Mouse (Mus musculus) retina, adult 2 months (tissue): ENCODE results near the gene Slu7.

Experiments
- DNase-seq: peaks from one replicate; pipeline ENCODE4 v3.0.0-alpha.2; 2012; ENCODE audit warnings: low read depth, low spot score

Slu7 gene

DNA sequence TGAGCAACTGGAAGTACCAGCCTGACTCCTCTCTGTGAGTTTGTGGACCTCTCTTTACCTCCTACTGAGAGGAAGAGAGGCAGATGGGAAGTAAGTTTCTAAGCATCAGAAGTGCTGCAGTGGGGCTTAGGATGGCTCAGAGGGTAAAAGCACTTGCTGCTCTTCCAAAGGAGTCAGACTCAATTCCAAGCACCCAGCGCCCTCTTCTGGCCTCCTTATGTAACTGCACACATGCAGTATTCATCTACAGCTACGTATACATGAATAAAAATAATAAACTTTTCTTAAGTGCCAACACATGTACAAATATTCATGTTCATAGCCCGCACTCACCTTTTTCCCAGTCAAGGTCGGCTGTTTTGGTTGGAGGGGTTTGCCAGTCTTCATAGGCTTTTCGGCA is 9.2 kb upstream of the Slu7 start:
- no peak for DNase-seq

GRCm38 (mm10) chr11:43425166-43425709 is 8.3 kb upstream of the Slu7 start:
- DNase-seq = no peak

- peak; percentile 61 for DNase-seq
Observed at GRCm38 (mm10) chr11:43425824-43426413, 7.6 kb upstream of the Slu7 start, which contains the start of gene Pttg1. TSS of gene Pttg1 (minus strand) at chr11:43426251.

- no peak for DNase-seq
Observed at GRCm38 (mm10) chr11:43426414-43426884, 7.1 kb upstream of the Slu7 start.

DNA sequence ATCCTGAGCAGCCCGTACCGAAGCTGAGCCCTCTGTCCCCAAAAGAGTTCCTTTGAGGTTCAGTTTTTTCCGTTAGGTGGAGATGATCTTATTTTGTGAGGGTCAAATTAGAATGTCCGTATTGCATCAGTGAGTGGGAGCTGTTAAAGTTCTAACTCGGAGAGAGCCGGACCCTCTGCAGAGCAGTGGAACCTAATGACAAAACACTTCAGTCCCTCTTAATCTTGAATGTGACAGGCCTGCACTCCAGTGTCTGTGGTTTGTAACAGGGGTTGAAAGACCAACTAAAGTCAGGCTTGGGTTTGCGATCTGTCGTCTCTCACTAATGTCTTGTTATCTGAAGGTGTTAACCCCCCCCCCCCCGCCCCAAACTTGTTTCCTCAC is 472 bp downstream of the Slu7 start:
- DNase-seq = no peak

- no peak for DNase-seq
Observed at GRCm38 (mm10) chr11:43441121-43441520, 7.6 kb downstream of the Slu7 start.

DNA sequence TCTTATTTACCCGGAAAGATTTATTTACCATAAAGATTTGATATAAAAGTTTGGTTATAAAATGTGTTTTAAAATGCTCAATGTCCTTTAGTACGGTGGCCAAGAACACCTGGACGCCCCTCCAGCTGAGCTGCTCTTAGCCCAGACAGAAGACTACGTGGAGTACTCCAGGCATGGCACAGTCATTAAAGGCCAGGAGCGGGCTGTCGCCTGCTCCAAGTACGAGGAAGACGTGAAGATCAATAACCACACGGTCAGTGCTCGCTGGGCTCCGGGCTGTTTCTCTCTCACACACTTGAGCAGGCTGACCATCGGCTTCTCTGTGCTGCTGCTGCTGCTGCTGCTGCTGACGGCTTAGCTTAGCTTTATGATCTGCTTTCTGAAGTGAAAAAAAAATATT is 9.6 kb downstream of the Slu7 start:
- no peak for DNase-seq

DNA sequence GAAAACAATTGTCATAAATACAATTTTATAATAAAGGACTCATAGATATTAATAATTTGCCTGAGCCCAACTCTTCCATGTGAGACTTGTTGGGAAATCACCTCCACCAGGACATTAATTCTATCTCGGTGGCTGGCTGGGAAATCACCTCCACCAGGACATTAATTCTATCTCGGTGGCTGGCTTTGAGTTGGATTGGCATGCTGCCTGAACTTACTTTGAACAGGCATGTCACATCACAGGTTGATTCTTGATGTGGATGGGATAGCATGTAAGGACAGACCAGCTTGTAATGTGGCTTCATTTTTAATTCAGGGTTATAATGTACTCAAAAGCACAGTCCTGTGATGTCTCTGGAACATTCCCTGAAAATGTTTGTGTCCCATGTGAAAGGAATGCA is 16.4 kb downstream of the Slu7 start:
- no peak for DNase-seq

DNA sequence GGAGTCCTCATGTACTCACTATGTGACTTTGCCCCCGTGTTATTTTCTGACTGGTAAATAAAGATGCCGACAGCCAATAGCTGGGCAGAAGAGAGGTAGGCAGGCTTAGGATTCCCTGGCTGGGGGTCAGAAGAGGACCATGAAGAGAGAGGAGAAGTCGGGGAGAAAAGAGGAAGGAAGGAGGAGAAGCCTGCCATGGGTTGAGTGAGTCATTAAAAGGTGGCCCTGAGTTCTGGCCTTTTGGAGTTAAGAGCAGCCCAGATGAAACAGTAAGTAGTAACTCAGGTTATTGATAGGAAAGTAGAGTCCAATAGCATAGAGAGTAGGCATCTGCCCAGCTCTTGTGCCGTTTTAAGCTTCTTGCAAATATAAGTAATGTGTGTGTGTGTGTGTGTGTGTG is 17.8 kb downstream of the Slu7 start:
- DNase-seq = no peak

- DNase-seq = no peak
Observed at GRCm38 (mm10) chr11:43452266-43452665, 18.7 kb downstream of the Slu7 start.

GRCm38 (mm10) chr11:43463204-43463603 is 29.7 kb downstream of the Slu7 start:
- no peak for DNase-seq

GRCm38 (mm10) chr11:43470118-43470517 is 36.6 kb downstream of the Slu7 start:
- DNase-seq = no peak

- no peak for DNase-seq
Observed at GRCm38 (mm10) chr11:43470881-43471820, 37.6 kb downstream of the Slu7 start.

DNA sequence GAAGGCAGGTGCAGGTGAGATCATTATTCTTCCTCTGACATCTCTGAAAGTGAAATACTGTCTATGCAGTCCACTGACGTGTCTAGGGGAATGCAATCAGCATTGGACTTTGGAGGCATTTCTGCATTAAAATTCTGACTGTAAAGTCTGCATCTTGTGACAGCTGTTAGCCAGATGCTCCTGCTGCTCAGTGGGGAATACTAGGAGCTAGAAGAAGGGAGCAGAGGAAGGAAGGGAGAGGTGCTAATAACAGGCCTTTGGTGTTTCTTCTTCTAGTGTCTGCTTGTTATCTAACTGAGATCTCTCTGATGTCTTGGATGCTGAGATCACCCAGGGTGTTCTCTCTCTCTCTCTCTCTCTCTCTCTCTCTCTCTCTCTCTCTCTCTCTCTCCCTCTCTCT is 39.6 kb downstream of the Slu7 start:
- no peak for DNase-seq

DNA sequence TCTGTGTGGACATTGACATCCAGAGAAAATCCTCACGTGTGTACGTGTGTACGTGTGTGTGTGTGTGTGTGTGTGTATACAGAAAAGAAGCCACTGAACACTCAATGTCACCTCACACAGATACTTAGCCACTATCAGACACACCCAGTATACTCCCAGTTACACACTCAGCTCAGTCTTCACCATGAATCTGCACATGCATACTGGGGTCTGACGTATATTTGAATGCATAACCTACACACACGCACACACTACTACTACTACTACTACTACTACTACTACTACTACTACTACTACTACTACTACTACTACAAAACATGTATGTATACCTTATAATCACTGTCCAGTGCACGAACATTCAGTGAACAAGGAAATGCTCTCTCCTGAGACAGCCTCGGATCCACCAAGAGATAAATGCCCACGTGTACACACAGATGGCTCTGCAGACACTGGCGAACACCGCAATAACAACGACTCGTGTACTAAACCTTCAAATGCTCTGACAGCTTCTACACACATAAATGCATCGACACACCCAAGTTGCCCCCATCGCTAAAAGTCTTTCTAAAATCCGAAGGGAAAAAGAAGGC is 40.2 kb downstream of the Slu7 start:
- DNase-seq = no peak

- DNase-seq = no peak
Observed at GRCm38 (mm10) chr11:43474225-43474774, 40.8 kb downstream of the Slu7 start, which contains the start of gene C1qtnf2. TSS of gene C1qtnf2 (plus strand) at chr11:43474276.

GRCm38 (mm10) chr11:43479376-43479775 is 45.8 kb downstream of the Slu7 start:
- DNase-seq = no peak

DNA sequence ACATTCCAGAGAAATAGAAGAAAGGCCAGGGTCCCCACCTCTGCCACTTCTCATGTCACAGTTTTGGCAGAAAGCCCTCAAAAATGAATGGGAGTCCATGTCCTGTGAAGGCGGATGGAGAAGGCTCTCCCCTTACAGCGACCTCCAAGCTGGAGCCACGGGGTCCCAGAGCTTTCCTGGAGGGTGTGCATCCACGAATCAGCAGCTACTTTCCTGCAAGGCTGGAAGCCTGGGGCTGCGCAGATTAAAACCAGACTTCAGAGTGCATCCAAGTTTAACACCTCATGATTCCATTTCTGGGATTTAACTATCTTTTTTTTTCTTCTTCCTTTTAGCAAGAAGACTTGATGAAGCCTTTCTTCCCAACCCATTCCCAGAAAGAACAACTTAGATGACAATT is 47.0 kb downstream of the Slu7 start:
- DNase-seq = no peak

DNA sequence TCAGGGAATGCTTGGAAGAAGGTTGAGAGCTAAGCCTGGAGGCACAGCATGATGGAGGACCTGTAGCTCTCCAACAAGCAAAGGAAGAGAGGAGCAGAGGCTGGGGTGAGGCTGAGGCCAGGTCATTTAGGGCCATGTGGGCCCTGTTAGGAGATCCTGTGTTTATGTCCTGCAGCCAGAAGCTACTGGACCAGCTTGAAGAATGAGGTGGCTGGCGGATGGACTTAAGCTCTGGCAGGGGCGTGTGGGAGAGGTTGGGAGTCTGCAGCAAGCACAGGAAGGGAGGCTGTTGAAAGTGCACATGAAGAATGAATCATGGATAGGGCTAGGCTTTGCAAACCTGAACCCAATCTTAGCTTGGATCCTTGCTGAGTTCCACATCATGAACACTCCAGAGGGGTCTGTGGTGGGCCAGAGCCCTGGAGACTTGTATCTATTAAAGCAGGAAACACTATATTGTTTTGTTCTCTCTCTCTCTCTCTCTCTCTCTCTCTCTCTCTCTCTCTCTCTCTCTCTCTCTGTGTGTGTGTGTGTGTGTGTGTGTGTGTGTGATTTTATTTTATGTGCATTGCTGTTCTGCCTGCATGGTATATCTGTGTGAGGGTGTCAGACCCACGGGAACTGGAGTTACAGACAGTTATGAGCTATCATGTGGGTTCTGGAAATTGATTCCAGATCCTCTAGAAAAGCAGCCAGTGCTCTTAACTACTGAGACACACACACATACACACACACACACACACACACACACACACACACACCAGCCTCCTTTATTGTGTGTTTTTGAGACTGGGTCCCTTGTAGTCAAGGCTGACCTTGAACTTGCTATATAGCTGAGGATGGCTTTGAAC is 48.4 kb downstream of the Slu7 start:
- no peak for DNase-seq

- no peak for DNase-seq
Observed at GRCm38 (mm10) chr11:43483122-43483792, 49.7 kb downstream of the Slu7 start.
